Mouse (Mus musculus): ENCODE results near the gene Iqcf4.

DNA sequence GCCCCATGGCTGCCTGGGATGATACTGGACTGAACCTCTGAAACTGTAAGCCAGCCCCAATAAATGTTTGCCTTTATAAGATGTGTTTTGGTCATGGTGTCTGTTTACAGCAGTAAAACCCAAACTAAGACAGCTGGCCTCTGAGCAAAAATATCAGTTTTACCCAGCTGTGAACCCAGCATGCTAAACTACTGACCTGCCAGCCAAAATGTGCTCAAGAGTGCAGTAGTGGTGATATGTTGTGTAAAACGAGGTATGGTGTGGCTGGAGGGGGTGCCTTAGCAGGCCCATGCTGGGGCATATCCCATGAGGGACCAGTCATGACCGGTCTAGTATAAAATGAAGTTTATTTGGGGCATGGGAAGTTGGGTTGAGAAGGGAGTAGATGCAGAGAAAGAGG, 43.2 kb upstream of the Iqcf4 start:
- TF ChIP-seq CTCF (IDR thresholded peaks at IDR 0.05; ENCODE audit: low read depth) (no peak), EP300 (optimal IDR thresholded peaks at IDR 0.05) (no peak)
